Mouse (Mus musculus): Measurements from ENCODE around the gene Dennd1a.

DNA sequence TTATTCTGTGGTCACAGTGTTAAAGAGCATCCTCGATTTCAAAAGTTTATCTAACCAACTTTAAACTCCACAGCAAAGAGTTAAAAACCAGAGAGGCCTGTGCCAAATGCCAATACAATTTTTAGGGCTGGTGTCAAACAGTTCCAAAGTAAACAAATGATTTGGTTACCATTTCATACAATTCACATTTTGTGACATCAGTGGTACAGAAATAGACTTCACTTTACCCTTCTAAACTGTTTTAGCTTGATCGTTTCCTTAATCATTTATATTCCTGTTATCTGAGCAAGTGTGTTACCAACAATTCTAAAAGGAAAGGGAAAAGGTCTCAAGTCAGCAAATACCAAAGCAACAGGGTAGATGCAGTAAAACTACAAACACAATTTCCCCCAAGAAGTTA is 145.0 kb downstream of the Dennd1a start:
- TF ChIP-seq CTCF (IDR thresholded peaks at IDR 0.05; ENCODE audit: low read depth, low read length) = no peak
- no peak for TF ChIP-seq POLR2A (IDR thresholded peaks at IDR 0.05; ENCODE audit: extremely low read depth, insufficient read depth, low read length)

Data from liver, adult 2 months (tissue).